Mouse (Mus musculus): ENCODE data around the gene Tmem19. TPM values are rescaled to one million over a fixed set of nuclear protein-coding genes. Genes with fewer than 3 reads are reported as not detected.

Gene Tmem19
- polyA plus RNA-seq (2017; shearing (Covaris generic)): 10 to 100 TPM; 34.6 to 49.6 TPM

GRCm38 (mm10) chr10:115361840-115362622 lies at the start of gene Tmem19:
Gene Tmem19 (minus strand): TSS chr10:115362501.

GRCm38 (mm10) chr10:115384221-115385017 lies 22.1 kb upstream of the Tmem19 start, which contains the start of the genes Thap2 and Zfc3h1:
Gene Thap2 (minus strand): TSS chr10:115384443.
Gene Zfc3h1 (plus strand): TSS chr10:115384959.

GRCm38 (mm10) chr10:115315473-115316171 lies 46.7 kb downstream of the Tmem19 start, which contains the start of gene Rab21:
Gene Rab21 (minus strand): TSS chr10:115315594.

Other genes starting within 250 kb of the Tmem19 start
- under 1 TPM in 1 of 2 experiments, not detected in 1; 0.09 TPM for gene Tph2, start 177.5 kb downstream of the Tmem19 start, polyA plus RNA-seq (2017; shearing (Covaris generic))
- 100 to 1,000 TPM in 1 of 2 experiments, 10 to 100 TPM in 1; 90.0 to 113 TPM for gene Tbc1d15, start 111.0 kb downstream of the Tmem19 start, polyA plus RNA-seq (2017; shearing (Covaris generic))
- 10 to 100 TPM; 58.0 to 73.7 TPM for gene Rab21, start 46.9 kb downstream of the Tmem19 start, polyA plus RNA-seq (2017; shearing (Covaris generic))
- 10 to 100 TPM in 1 of 2 experiments, 1 to 10 TPM in 1; 8.5 to 10.3 TPM for gene Thap2, start 21.9 kb upstream of the Tmem19 start, polyA plus RNA-seq (2017; shearing (Covaris generic))
- gene Zfc3h1, start 22.5 kb upstream of the Tmem19 start, polyA plus RNA-seq (2017; shearing (Covaris generic)): 10 to 100 TPM; 35.4 to 36.4 TPM
- gene A930009A15Rik, start 207.5 kb upstream of the Tmem19 start, polyA plus RNA-seq (2017; shearing (Covaris generic)): not detected
- gene Lgr5, start 225.3 kb upstream of the Tmem19 start, polyA plus RNA-seq (2017; shearing (Covaris generic)): under 1 TPM in 1 of 2 experiments, not detected in 1; 0.59 TPM

All from activated CD4-positive, CD25-positive, alpha-beta regulatory T cell (primary cell).